Mouse (Mus musculus) kidney, postnatal 36 days (tissue): ENCODE measurements around the gene Tango6.

ENCODE experiments used
- DNase-seq, 2 experiments: peaks; one replicate each; pipeline ENCODE4 v3.0.0; 2021 to 2022; ENCODE audit warnings: mixed read lengths in 2 of 2

Tango6 gene

GRCm38 (mm10) chr8:106682971-106683668 lies at the start of gene Tango6:
Gene Tango6 (plus strand): TSS chr8:106683068.
- DNase-seq, result peak; percentile 90 to 96

DNA sequence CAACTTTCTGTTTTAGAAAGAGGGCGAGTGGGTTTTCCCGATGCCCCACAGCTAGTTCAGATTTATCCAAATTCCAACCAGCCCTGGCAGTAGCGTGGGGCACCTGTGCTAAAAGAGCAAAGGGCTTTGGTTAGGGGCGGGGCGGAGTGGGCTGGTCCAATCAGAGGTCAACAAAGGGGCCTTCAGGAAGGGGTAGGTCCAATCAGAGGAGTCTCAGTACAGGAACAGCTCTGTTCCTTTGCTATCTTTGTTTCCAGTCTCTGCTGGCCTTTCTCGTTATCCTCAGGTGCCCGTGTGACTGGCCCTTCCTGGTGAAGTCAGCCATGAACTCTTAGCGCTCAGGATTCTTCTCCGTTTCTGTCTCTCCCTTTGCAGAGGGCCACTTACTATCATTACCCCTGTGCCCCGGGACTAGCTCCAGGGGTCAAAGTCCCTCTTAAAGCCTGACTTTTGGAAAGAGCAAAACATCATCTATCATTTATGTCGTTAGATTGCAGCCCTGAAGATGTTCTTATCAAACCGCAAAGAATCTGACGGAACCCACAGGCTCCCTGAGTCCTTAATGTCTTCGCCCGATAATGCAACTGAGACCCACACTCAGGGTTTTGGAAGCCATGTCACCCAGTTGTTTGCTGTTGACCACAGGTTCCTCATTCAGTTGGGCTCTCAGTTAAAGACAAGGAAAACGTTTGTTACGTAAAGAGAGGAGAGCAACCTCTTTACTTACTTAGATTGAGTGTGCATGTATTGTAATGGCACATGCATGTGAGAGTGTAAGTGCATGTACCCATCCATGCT lies 49.3 kb upstream of the Tango6 start:
- DNase-seq, result peak; percentile 81 to 87

DNA sequence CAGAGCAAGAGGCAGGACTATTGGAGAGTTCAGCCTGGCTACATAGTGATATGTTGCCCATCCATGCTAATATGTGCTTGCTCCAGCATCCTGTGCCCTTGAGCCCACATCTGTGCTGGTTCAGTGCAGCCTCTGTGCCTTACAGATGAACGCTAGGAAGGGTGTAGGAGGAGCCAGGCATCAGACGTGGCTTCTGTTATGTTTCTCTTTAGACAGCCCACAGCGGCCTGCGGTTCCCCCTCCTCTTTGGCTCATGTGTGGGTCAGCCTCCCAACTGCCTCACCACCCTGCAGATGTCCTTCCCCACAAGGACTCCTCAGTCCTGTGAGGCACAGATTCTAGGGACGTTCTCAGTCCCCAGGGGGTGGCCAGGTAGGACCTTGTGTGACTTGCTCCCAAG lies 47.6 kb upstream of the Tango6 start:
- DNase-seq, result no peak

- no peak for DNase-seq
Observed at GRCm38 (mm10) chr8:106637446-106637845, 45.4 kb upstream of the Tango6 start.

DNA sequence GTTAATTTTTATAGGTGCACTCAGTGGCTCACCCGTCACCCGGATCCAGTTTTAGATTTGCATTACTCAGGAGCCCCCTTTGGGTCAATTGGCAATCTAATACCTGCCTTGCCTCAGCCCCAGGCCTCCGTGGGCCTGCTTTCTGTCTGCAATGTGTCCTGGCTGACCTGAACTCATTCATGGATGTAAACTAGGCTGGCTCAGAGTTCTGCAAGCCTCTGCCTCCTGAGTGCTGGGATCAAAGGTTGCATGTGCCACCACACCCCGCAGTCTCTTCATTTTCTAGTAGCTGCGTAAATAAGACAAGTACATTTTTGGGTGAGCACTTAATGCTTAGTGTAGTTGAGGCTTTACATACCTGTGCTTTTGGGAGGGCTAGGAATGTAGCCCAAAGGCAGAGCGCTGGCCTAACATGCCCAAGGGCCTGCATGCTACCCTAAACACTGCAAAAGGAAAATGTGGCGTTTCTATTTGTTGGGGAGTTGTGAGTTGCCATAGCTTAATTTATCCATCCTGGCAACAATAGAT lies 44.0 kb upstream of the Tango6 start:
- DNase-seq, result peak; percentile 68 to 71

- no peak for DNase-seq
Observed at GRCm38 (mm10) chr8:106640212-106640611, 42.7 kb upstream of the Tango6 start.

- no peak for DNase-seq
Observed at GRCm38 (mm10) chr8:106640921-106641320, 41.9 kb upstream of the Tango6 start.

- peak; percentile 35 to 50 for DNase-seq
Observed at GRCm38 (mm10) chr8:106642172-106642571, 40.7 kb upstream of the Tango6 start.

- DNase-seq, result no peak
Observed at GRCm38 (mm10) chr8:106643100-106643499, 39.8 kb upstream of the Tango6 start.

DNA sequence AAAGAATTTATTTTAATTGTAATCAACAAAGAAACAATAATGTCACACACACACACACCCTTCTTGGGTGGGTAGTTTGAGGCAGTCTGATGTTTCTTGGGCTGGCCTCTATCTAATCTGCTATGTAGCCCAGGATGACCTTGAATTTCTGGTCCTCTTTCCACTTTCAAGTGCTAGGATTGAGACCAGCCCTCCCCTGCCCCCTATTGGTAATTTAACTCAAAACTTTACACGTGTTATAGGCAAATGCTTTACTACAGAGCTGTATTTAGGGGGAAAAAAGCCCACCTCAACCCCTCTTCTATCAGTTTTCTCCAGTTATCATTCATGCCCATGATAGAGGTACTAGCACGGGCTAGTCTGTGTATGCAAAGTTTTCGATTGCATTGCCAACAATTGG lies 37.9 kb upstream of the Tango6 start:
- DNase-seq, result no peak

DNA sequence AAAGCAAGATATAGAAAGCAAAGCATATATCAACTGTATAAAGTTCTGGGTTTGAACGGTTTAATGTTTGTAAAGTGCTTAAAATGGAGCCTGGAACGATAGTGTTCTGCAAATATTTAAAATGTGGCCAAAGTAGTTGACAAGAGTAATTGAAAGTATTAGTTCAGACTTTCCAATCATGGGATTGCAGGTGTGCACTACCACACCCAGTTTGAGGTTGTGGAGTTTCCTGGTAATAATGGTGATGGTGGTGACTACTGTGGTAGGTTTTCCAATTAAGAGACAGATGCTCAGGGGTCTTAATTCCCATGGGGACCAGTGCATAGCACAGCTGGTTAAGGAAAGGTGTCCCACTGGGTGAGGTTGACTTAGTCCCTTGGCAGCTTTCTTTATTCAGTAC lies 36.7 kb upstream of the Tango6 start:
- DNase-seq, result no peak

DNA sequence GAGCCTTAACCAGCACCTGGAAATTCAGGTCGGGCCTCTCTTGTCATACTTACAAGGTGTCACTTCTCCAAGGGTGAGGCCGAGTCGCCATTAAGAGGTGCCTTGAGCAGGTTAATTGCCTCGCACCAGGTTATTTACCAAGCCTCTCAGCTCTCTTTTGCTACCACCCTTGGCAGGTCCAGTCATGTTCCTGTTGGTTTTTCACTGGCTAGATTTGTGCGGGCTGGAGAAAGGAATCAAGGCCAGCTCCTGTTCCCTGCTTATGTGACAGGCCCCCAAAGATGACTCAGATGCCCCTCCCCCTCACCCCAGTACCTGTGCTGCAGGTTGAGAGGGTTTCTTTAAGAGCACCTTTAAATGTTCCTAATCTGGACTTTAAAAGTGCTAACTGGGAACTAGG lies 36.1 kb upstream of the Tango6 start:
- DNase-seq, result no peak

DNA sequence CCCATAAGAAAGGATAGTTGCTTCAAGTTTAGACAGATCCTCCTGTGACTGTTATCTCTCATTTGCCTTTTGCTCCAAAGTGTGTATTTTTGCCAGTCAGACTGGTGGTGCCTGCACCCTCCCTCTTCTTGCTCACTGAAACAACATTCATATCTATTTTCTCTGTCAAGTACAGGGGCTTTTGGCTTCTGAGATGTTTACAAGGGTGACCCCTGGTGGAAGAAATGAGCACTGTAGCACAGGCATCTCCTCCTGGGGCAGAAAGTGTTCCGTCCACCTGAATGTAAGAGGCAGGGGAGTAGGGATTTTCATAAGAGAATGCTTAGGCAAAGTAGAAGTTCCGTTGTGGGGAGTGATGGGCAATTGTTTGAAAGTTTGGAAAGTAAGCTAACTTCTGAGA lies 35.5 kb upstream of the Tango6 start:
- peak; percentile 74 to 92 for DNase-seq

DNA sequence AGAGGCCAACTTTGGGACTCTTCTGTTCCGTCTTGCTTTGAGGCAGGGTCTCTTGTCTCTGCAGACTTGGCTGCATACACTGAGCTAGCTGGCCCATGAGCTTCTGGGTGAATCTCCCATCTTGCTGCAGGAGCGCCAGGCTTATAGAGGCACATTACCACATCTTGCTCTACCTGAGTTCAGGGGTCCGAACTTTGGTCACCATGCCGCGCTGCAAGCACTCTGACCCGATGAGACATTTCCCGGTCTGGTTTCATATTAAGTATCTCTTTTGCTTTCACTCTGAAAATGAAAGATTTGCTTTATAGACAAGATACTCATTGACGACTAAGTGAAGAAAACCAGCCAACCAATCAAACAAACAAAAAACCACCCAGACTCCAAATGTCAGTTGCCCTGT lies 34.4 kb upstream of the Tango6 start:
- DNase-seq, result peak; percentile 29 to 44

GRCm38 (mm10) chr8:106651994-106652393 lies 30.9 kb upstream of the Tango6 start:
- no peak for DNase-seq

- DNase-seq, result no peak
Observed at GRCm38 (mm10) chr8:106656046-106656445, 26.8 kb upstream of the Tango6 start.

GRCm38 (mm10) chr8:106672786-106673185 lies 10.1 kb upstream of the Tango6 start:
- no peak for DNase-seq

- DNase-seq, result no peak
Observed at GRCm38 (mm10) chr8:106674318-106674717, 8.6 kb upstream of the Tango6 start.

GRCm38 (mm10) chr8:106674894-106675293 lies 8.0 kb upstream of the Tango6 start:
- peak in 1 of 2 experiments; percentile 41 for DNase-seq

GRCm38 (mm10) chr8:106684387-106684786 lies 1.5 kb downstream of the Tango6 start:
- no peak for DNase-seq

- peak in 1 of 2 experiments; percentile 45 for DNase-seq
Observed at GRCm38 (mm10) chr8:106687479-106687878, 4.6 kb downstream of the Tango6 start.

GRCm38 (mm10) chr8:106697748-106698248 lies 14.9 kb downstream of the Tango6 start:
- DNase-seq, result no peak

DNA sequence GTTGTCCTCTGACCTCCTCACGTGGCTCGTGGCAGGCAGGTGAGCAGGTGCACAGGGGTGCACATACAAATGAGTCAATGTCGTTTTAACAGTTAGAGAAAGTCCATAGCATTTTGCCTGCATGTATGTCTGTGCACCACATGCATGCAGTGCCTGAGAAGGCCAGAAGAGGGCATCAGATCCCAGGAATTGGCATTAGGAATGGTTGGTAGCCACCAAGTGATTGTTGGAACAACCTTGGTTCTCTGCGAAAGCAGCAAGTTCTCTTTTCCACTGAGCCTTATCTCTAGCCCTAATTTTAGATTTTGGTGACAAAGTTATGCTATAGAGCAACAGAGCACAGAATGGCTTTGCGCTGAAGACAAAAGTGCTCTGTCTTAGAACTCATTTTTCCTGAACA lies 16.7 kb downstream of the Tango6 start:
- peak; percentile 68 to 87 for DNase-seq

- peak; percentile 50 to 81 for DNase-seq
Observed at GRCm38 (mm10) chr8:106700131-106700530, 17.3 kb downstream of the Tango6 start.
